Mouse (Mus musculus) olfactory bulb, adult 2 months (tissue): Measurements from ENCODE around the gene Col26a1.

Source experiments
- CTCF ChIP-seq: fragments of 200-500 bp; IDR thresholded peaks from 2 replicates; pipeline ENCODE4 v1.5.1; 2012; ENCODE audit warnings: low read depth, mild to moderate bottlenecking, low read length, moderate library complexity; ENCODE audit not compliant: insufficient read depth
- POLR2A ChIP-seq: fragments of 200-500 bp; IDR thresholded peaks from 2 replicates; pipeline ENCODE4 v1.6.1; 2012; ENCODE audit warnings: mild to moderate bottlenecking, low read depth, low read length, moderate library complexity; ENCODE audit not compliant: insufficient read depth

GRCm38 (mm10) chr5:136931896-136932295, 48.9 kb upstream of the Col26a1 start:
- no peak for TF ChIP-seq POLR2A
- no peak for TF ChIP-seq CTCF
